Comparison of ENCODE assay signal across 8 mouse cellular contexts in the genomic region with DNA sequence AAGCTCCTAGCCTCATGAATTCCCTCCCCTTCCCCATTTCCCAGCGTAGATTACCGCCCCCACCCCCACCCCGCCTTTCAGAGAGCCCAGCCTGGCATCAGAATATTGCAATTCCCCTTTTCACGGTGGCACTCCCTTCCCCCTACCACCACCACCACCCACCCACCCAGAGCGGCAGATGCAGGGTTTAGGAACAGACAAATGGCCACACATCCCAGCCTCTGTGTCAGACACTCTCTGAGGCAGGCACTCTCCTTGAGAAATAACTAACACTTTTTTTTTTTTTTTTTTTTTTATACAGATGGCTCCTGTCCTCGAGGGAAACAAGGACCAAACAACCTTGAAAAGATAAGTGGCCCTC. TPM values are rescaled to one million over a fixed set of nuclear protein-coding genes. Genes with fewer than 3 reads are reported as not detected.
A peak's percentile ranks its signal among the peaks of the same experiment; 100 is the strongest.
DNase-seq lines count a peak whose midpoint lies in the region; ATAC-seq and TF ChIP-seq lines count a peak whose summit lies in the region.

No protein-coding gene starts in this region.

- 5% methylated on average over 6 of the region's 6 CpGs for WGBS in heart, embryonic 11.5 days (ENCODE audit: insufficient replicate concordance)
- 3% methylated on average over 6 of the region's 6 CpGs for WGBS in cerebellum, adult 2 months

- peak overlapping the region; percentile 74 for H3K9ac ChIP-seq in heart, embryonic 11.5 days (ENCODE audit: low read depth, low read length)
- H3K9ac ChIP-seq in ES-Bruce4 (ENCODE audit: low read depth, poor library complexity, severe bottlenecking): peak overlapping the region; percentile 28; the same call in 1 of the 2 replicates

- no peaks in the 10 kb centered on the region for H3K9me3 ChIP-seq in heart, embryonic 11.5 days (replicated peaks; ENCODE audit: control insufficient read depth, low read length)
- no peaks in the 10 kb centered on the region for H3K9me3 ChIP-seq in ES-Bruce4 (replicated peaks; ENCODE audit: control insufficient read depth, insufficient read depth, low read length, poor library complexity, severe bottlenecking)

- TF ChIP-seq EP300 in ES-Bruce4 (IDR thresholded peaks at IDR 0.05; ENCODE audit: insufficient read depth, low read depth, low read length): no peak

- peak overlapping the region; percentile 71 for H3K4me2 ChIP-seq in heart, embryonic 11.5 days

- H3K27me3 ChIP-seq in heart, embryonic 11.5 days (ENCODE audit: control insufficient read depth, insufficient read depth, low read length): no peaks in the 10 kb centered on the region
- H3K27me3 ChIP-seq in ES-Bruce4 (ENCODE audit: control insufficient read depth, insufficient read depth, low read length, poor library complexity, severe bottlenecking): no peaks in the 10 kb centered on the region
- no peaks in the 10 kb centered on the region for H3K27me3 ChIP-seq in cerebellum, adult 2 months (ENCODE audit: control insufficient read depth, insufficient read depth, low read length)

- H3K27ac ChIP-seq in heart, embryonic 11.5 days (ENCODE audit: low read depth, low read length): 0 out of 2 replicates have a peak overlapping the region, but pooled peaks have one; percentile 15
- H3K27ac ChIP-seq in ES-Bruce4 (ENCODE audit: insufficient read depth, low read length): no peak overlapping the region
- H3K27ac ChIP-seq in cerebellum, adult 2 months (ENCODE audit: insufficient read depth, low read length): no peak overlapping the region

- H3K4me3 ChIP-seq in heart, embryonic 11.5 days (ENCODE audit: low read depth, low read length): peak overlapping the region; percentile 48
- peak overlapping the region; percentile 59; the same call in 1 of the 2 replicates for H3K4me3 ChIP-seq in ES-Bruce4 (ENCODE audit: low read depth, low read length)
- no peak overlapping the region for H3K4me3 ChIP-seq in cerebellum, adult 2 months (replicated peaks; ENCODE audit: insufficient read depth, low read depth, low read length)

- DNase-seq in heart, adult 9 months (ENCODE audit: low spot score in 2 of 2): no peak
- no peak for DNase-seq in cerebellum, adult 2 months
- DNase-seq in urinary bladder, postnatal 25 days (ENCODE audit: low spot score): no peak
- DNase-seq in gastrocnemius, postnatal 25 days: no peak

- TF ChIP-seq POLR2A in ES-Bruce4 (IDR thresholded peaks at IDR 0.05; ENCODE audit: insufficient read depth, low read length): no peak
- no peak for TF ChIP-seq POLR2A in cerebellum, adult 2 months (IDR thresholded peaks at IDR 0.05; ENCODE audit: borderline replicate concordance, insufficient read depth, low read length)

- no peaks in the 10 kb centered on the region for H3K4me1 ChIP-seq in heart, embryonic 11.5 days (ENCODE audit: control insufficient read depth, insufficient read depth, low read length)
- no peaks in the 10 kb centered on the region for H3K4me1 ChIP-seq in ES-Bruce4 (ENCODE audit: control insufficient read depth, insufficient read depth, low read length)
- H3K4me1 ChIP-seq in cerebellum, adult 2 months (ENCODE audit: control insufficient read depth, insufficient read depth, low read length): no peaks in the 10 kb centered on the region

- no peaks in the 10 kb centered on the region for H3K36me3 ChIP-seq in heart, embryonic 11.5 days (ENCODE audit: control insufficient read depth, insufficient read depth, low read length)
- H3K36me3 ChIP-seq in ES-Bruce4 (ENCODE audit: control insufficient read depth, insufficient read depth, low read length, poor library complexity, severe bottlenecking): no peaks in the 10 kb centered on the region

- ATAC-seq in heart, embryonic 11.5 days (replicated peaks; ENCODE audit: insufficient number of reproducible peaks, low FRiP score, low TSS enrichment): no peak
- ATAC-seq in granulocyte monocyte progenitor cell, adult 5-6 weeks (replicated peaks; ENCODE audit: poor library complexity, severe bottlenecking): peak; percentile 65
- ATAC-seq in megakaryocyte, adult 5-6 weeks (ENCODE audit: poor library complexity, severe bottlenecking): peak; percentile 17; the same call in 1 of the 2 replicates

- TF ChIP-seq CTCF in ES-Bruce4 (IDR thresholded peaks at IDR 0.05; ENCODE audit: low read depth, low read length): no peak
- no peak for TF ChIP-seq CTCF in cerebellum, adult 2 months (IDR thresholded peaks at IDR 0.05; ENCODE audit: borderline replicate concordance, insufficient read depth, low read depth, low read length)

RNA-seq across cellular contexts. Expression of gene Gm8251, which starts 19.2 kb away (rescaled TPM):
- 0.08 TPM in 1 of 2 replicates, not detected in the other for polyA plus RNA-seq in heart, embryonic 11.5 days (2014; fragmentation: Nextera tagmentation; extraction: Ambion mirVana)
- not detected in 2 replicates for polyA plus RNA-seq in ES-Bruce4 (2011; ENCODE audit: insufficient read depth, insufficient read length, low read depth, missing spikeins)
- 0.15 and 0.19 TPM in 2 replicates for total RNA-seq in granulocyte monocyte progenitor cell, adult 5-6 weeks (2014; fragmentation: Nextera tagmentation)
- total RNA-seq in granulocyte monocyte progenitor cell, adult 5-6 weeks (2017): 0.05 and 0.30 TPM in 2 replicates
- total RNA-seq in megakaryocyte, adult 5-6 weeks (2015): 0.04 and 0.05 TPM in 2 replicates
- total RNA-seq in megakaryocyte, adult 5-6 weeks (2017): 0.24 TPM in 1 of 2 replicates, not detected in the other
- 0.02 and 0.05 TPM in 2 replicates for polyA plus RNA-seq in cerebellum, adult 2 months (2012; rRNA removed)
- not detected for total RNA-seq in gastrocnemius, postnatal 25 days (2021)

RNA-seq across cellular contexts. Expression of gene Mettl21c, which starts 22.7 kb away (rescaled TPM):
- 0.35 and 0.83 TPM in 2 replicates for polyA plus RNA-seq in heart, embryonic 11.5 days (2014; fragmentation: Nextera tagmentation; extraction: Ambion mirVana)
- not detected in 2 replicates for polyA plus RNA-seq in ES-Bruce4 (2011; ENCODE audit: insufficient read depth, insufficient read length, low read depth, missing spikeins)
- total RNA-seq in granulocyte monocyte progenitor cell, adult 5-6 weeks (2014; fragmentation: Nextera tagmentation): 0.94 TPM in 1 of 2 replicates, not detected in the other
- total RNA-seq in granulocyte monocyte progenitor cell, adult 5-6 weeks (2017): not detected in 2 replicates
- total RNA-seq in megakaryocyte, adult 5-6 weeks (2015): not detected in 2 replicates
- total RNA-seq in megakaryocyte, adult 5-6 weeks (2017): not detected in 2 replicates
- polyA plus RNA-seq in cerebellum, adult 2 months (2012; rRNA removed): not detected in 2 replicates
- total RNA-seq in gastrocnemius, postnatal 25 days (2021): 100 to 1,000 TPM in 1 of 2 experiments, 10 to 100 TPM in 1; 37.6 to 145 TPM

RNA-seq across cellular contexts. Expression of gene Tex30, which starts 59.7 kb away (rescaled TPM):
- 81.8 and 82.9 TPM in 2 replicates for polyA plus RNA-seq in heart, embryonic 11.5 days (2014; fragmentation: Nextera tagmentation; extraction: Ambion mirVana)
- 48.5 and 49.6 TPM in 2 replicates for polyA plus RNA-seq in ES-Bruce4 (2011; ENCODE audit: insufficient read depth, insufficient read length, low read depth, missing spikeins)
- total RNA-seq in granulocyte monocyte progenitor cell, adult 5-6 weeks (2014; fragmentation: Nextera tagmentation): 64.6 and 67.6 TPM in 2 replicates
- 51.4 and 74.2 TPM in 2 replicates for total RNA-seq in granulocyte monocyte progenitor cell, adult 5-6 weeks (2017)
- 36.1 and 61.6 TPM in 2 replicates for total RNA-seq in megakaryocyte, adult 5-6 weeks (2015)
- total RNA-seq in megakaryocyte, adult 5-6 weeks (2017): 29.3 TPM in 2 replicates
- 10.7 and 11.3 TPM in 2 replicates for polyA plus RNA-seq in cerebellum, adult 2 months (2012; rRNA removed)
- total RNA-seq in gastrocnemius, postnatal 25 days (2021): 1 to 10 TPM; 5.0 to 5.4 TPM

Comparison
In these comparisons a context has a peak if more than half of its experiments do, and no peak if none do; other contexts are left out.
1. RNA of gene Mettl21c, which starts 22.7 kb away (total RNA-seq): 37.6 to 145 TPM in gastrocnemius, postnatal 25 days; not detected in megakaryocyte, adult 5-6 weeks and 0.94 TPM in granulocyte monocyte progenitor cell, adult 5-6 weeks; every median in the first group is over 10 times any median in the second.
2. RNA of gene Tex30, which starts 59.7 kb away (total RNA-seq): 51.4 to 74.2 TPM in granulocyte monocyte progenitor cell, adult 5-6 weeks and 29.3 to 61.6 TPM in megakaryocyte, adult 5-6 weeks; 5.0 to 5.4 TPM in gastrocnemius, postnatal 25 days; every median in the first group is over 4 times any median in the second.